Mouse (Mus musculus): Measurements from ENCODE around the gene Alg12.

DNA sequence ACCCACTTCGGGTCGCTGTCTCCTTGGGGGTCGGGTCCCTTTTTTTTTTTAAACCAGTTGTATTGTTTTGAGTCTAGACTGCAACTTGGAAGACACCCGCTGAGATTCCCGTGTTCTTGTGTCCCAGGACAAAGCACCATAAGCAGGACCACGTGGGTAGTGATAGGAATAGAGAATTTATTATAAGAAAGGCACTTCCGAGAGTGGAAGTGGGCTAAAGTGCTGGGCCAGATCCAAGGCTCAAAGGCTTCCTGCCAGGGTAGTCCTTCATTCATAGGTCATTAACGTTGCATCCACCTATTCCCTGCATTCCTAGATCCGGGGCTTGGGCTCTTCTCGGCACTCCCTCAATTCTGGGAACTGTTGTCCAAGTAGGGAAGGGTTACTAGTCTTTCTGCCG, 18.9 kb upstream of the Alg12 start:
- no peak for TF ChIP-seq CTCF (IDR thresholded peaks at IDR 0.05; ENCODE audit: low read depth, low read length)
- no peak for TF ChIP-seq POLR2A (IDR thresholded peaks at IDR 0.05; ENCODE audit: insufficient read depth, low read length)
- TF ChIP-seq EP300 (IDR thresholded peaks at IDR 0.05; ENCODE audit: insufficient read depth, low read depth, low read length) = no peak

Measured in ES-Bruce4 (cell line).